Mouse (Mus musculus): ENCODE results near the gene Clpp.

DNA sequence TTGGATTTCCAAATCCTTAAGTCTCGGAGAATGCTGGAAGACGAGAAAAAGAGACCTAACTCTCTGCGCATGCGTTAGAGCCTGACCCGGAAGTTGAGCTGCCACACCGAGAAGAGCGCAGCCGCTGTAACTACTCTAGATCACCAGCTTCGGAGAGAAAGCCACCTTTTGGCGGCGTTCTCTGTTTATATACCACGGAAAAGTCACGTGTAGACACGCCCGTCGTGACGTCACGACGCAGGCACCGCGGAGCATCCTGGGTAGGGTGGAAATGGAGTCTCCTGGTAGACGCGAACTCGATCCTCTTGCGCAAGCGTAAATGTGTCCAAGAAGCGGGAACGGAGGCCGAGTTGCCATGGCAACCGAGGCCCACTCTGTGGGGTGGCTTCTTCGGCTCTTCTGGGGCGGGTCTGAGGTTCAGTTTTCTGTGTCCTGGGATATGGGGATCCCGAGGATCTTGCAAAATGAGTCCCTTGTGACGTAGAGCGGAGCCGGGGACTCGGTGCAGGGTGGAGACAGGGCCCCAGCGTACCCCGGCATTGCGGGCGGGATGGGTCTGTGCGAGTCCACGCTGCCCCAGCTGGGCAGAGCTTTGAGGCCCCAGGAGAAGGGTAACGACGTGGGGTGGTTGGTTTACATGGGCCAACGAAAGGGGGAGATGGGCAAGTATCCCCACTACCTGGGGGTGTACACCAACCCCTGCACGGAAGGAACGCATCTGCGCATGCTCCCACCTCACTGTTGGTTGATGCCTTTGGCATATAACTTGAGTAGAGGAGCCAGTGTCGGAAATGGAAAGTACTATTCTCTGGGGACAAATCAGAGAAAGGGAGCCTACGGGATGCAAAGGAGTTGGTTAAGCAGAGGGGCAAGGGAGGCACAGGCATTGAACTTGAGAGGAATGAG is 21.4 kb downstream of the Clpp start, which contains the start of the genes Gtf2f1 and Gm17949:
- peak; percentile 95 for TF ChIP-seq POLR2A (IDR thresholded peaks at IDR 0.05; ENCODE audit: insufficient read depth, low read length)
- TF ChIP-seq CTCF (IDR thresholded peaks at IDR 0.05; ENCODE audit: low read depth, low read length), result no peak
- no peak for TF ChIP-seq EP300 (IDR thresholded peaks at IDR 0.05; ENCODE audit: insufficient read depth, low read depth, low read length)

All from ES-Bruce4 (cell line).